Mouse (Mus musculus) adrenal gland, adult 18-20 months (tissue): ENCODE results near the gene Rcbtb2. TPM values are rescaled to one million over a fixed set of nuclear protein-coding genes. Genes with fewer than 3 reads are reported as not detected.

Experiments used
- DNase-seq, 2 experiments: peaks; one replicate each; pipeline ENCODE4 v3.0.0; 2021 to 2022; ENCODE audit warnings: low spot score in 2 of 2
- total RNA-seq, 2 experiments: library from RNA; stranded (reverse); gene quantifications; 1 replicate in 1 of 2; 2 replicates in 1 of 2; pipeline ENCODE4 v1.2.3; 2021

Rcbtb2 gene
- total RNA-seq, 2 experiments from 2014 or later: 29.5 to 51.1 TPM

GRCm38 (mm10) chr14:73181144-73181543 lies 58.3 kb downstream of the Rcbtb2 start:
- no peak for DNase-seq

DNA sequence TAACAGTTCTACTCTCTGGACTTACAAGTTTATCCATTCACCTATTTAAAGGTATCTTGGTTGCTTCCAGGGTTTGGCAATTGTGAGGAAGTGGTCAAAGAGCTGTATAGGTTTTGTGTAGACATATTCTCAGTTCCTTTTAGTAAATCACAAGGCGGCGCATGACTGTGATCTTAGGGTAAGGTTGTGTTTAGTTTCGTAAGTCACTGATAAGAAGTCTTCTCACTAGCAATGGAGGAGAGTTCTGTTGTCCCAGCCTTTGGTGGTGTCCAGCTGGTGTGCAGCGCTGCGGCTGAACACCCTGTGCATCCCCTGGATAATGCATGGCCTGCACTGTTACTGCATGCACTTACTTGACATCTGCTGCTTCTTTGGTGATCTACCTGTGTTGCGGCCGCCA lies 64.0 kb downstream of the Rcbtb2 start:
- no peak for DNase-seq

GRCm38 (mm10) chr14:73199058-73199457 lies 76.2 kb downstream of the Rcbtb2 start:
- DNase-seq: no peak

GRCm38 (mm10) chr14:73201447-73201846 lies 78.6 kb downstream of the Rcbtb2 start:
- no peak for DNase-seq

GRCm38 (mm10) chr14:73204016-73204415 lies 81.2 kb downstream of the Rcbtb2 start:
- no peak for DNase-seq

DNA sequence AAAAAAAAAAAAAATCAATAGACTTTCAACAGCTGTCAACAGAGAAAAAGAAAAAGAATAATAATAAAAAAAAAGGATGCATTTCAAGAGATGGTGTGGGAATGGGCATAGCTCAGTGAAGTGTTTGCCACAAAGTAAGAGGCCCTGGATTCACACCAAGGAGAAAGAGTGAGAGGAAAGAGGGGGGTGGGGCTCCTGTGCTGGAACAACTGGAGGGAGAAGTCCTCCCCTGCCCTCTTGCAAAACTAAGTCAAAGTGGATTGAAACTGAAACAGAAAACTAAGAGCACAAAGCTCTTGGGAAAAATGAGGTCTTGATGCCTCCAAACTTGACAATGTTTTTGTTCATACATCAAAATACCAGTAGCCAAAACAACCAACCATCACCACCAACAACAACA lies 86.4 kb downstream of the Rcbtb2 start:
- DNase-seq: no peak

- no peak for DNase-seq
Measured at GRCm38 (mm10) chr14:73210196-73210595, 87.4 kb downstream of the Rcbtb2 start.

- DNase-seq: no peak
Measured at GRCm38 (mm10) chr14:73211477-73211876, 88.6 kb downstream of the Rcbtb2 start.

GRCm38 (mm10) chr14:73217062-73217461 lies 94.2 kb downstream of the Rcbtb2 start:
- DNase-seq: no peak

GRCm38 (mm10) chr14:73222316-73222970 lies 99.6 kb downstream of the Rcbtb2 start:
- no peak for DNase-seq

DNA sequence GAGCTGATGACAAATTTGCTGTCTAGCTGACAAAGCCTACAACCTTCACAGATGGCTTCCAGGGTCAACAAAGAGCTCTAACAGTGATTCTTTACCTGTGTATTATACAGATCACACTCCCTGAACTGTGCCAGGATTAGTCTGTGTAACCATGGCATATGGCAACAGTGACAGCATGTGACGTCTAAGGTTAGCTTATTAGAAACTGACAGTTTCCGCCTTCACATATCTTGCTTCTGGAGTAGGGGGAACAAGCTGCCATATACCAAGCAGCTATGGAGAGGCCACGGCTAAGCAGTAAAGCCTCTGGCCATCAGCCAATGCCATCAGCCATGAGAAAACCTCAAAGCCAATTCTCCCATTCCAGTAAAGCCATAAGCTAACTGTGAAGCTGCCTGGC lies 103.5 kb downstream of the Rcbtb2 start:
- DNase-seq: no peak

DNA sequence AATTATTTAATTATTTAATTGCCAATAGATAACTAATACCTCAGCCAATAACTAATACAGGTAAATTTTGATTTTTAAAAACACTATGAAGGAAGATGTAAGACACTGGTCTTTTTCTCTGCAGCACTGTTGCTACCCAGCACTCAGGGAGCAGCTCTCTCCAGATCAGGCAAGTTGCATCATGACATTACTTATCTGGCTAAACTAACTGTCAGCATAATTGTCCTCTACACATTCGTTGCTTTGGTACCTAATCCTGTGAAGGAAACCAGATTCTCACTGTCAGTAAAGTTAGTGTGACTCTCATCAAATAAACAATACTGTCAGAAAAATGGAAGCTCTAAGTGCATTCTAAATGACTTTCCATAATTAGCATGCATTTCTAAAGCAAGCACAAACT lies 104.0 kb downstream of the Rcbtb2 start:
- DNase-seq: no peak

DNA sequence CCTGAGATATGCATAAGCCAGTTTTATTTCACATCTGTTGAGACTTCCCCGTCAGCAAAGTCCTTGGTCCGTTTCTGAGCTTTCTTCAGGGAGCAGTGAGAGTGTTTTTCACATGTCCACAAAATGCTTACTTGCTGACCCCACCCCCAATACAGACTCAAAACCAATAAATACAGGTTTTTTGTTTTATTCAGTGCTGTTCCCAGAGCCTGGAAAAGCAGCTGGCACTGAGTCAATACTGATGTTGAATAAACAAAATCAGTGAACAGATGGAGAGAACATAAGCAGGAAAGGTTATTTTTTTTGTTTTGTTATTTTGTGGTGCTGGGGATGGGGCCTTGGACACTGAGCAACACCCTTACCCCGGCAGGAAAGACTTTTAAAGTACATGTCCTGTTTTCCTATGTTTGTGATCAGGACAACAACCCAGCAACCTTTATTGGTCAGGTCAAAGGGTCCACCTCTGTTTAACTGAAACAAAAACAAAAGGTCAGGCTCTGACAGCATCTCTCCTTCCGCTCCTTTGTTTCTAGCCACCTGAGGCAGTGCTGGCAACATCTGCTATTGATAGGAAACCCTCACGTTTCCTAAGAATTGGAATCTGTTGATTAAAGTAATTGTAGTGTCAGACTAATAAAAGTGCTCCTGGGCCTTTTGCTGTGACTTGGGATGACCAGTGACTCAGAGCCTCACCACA lies 108.6 kb downstream of the Rcbtb2 start:
- no peak for DNase-seq

DNA sequence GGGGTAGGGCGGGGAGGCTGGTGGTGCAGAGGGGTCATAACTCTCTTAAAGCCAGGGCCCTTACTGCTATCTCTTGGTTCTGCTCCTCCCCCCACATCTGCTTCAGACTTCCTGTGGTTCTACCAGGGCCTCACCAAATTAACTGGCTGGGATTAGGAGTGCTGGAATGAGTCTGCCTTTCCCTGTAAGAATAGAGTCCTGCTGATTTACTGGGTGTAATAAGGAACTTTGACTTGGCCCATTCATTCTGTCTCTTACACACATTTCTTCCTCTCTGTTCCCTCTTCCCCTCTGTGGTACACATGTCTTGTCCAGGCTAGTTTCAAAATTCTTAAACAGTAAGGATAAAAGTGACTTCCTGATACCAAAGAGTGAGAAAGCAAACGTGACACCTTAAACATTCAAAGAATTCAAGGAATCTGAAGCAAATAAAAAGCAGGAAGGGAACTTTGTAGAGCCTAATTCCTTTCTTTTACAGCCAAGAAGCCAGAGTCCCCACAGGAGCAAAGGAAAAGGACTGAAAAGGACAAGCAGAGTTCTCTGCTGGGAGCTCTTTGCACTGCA lies 111.7 kb downstream of the Rcbtb2 start:
- no peak for DNase-seq

DNA sequence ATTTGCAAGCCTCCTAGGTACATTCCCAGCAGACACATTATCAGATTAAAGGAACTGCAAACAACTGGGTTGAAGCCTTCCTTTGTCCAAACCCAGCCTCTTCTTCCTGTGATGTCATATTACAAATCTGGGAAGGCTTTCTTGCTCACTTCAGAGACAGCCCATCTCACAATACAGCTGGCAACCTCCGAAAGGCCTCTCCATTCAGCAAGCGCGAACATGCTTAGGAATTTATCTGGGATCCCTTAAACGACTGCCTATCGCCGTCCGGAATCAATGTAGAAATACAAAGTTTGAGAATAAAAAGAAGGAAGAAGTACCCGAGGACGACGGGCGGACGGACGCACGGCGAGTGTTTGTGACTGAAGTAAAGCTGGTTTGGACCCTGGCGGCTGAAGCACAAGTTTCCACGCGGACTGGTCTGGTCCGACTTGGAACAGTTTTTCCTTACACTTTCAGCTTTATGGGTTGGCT lies 115.0 kb downstream of the Rcbtb2 start, which contains the start of gene Lpar6:
Gene Lpar6, plus strand, starts transcription at position 48 of the 474 bp plus-strand sequence.
- peak; percentile 59 to 63 for DNase-seq

DNA sequence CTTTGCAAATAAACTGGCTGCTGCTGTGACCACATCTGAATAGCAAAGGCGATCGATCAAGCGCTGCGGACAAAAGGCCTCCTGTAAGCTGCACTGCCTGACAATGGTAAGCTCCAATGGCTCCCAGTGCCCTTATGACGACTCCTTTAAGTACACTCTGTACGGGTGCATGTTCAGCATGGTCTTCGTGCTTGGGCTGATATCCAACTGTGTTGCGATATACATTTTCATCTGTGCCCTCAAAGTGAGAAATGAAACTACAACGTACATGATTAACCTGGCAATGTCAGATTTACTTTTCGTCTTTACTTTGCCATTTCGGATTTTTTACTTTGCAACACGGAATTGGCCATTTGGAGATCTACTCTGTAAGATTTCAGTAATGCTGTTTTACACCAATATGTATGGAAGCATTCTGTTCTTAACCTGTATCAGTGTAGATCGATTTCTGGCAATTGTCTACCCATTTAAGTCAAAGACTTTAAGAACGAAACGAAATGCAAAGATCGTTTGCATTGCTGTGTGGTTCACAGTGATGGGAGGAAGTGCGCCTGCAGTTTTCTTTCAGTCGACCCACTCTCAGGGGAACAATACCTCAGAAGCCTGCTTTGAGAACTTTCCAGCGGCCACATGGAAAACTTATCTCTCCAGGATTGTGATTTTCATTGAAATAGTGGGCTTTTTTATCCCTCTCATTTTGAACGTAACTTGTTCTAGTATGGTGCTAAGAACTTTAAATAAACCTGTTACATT lies 115.8 kb downstream of the Rcbtb2 start:
- peak; percentile 33 to 39 for DNase-seq

DNA sequence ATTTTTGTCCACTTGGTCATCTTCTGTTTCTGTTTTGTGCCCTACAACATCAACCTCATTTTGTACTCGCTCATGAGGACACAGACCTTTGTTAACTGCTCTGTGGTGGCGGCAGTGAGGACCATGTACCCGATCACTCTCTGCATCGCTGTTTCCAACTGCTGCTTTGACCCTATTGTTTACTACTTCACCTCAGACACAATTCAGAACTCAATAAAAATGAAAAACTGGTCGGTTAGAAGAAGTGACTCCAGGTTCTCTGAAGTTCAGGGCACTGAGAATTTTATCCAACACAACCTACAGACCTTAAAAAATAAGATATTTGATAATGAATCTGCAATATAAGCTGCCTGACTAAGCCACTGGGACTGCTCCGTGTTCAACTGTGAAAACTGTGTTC lies 116.5 kb downstream of the Rcbtb2 start:
- peak in 1 of 2 experiments; percentile 14 for DNase-seq

GRCm38 (mm10) chr14:73239857-73240256 lies 117.0 kb downstream of the Rcbtb2 start:
- DNase-seq: no peak

DNA sequence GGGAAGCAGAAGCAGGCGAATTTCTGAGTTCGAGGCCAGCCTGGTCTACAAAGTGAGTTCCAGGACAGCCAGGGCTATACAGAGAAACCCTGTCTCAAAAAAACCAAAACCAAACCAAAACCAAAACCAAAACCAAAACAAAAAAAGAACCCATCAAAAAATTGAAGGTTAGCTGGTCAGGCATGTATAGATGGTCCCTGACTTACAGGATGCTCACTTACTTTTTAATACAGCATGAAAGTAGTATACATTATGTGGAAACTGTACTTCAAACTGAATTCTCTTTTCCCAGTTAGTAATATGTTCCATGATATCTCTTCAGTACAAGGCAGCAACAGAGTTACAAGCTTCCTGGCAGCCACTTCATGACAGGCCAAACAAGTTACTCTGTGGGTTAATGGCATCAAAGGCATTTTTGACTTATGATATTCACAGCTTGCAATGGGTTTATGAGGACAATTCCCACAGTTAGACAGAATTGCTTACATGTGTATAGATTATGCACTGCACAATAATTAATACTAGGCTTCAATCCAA lies 121.3 kb downstream of the Rcbtb2 start:
- DNase-seq: no peak

DNA sequence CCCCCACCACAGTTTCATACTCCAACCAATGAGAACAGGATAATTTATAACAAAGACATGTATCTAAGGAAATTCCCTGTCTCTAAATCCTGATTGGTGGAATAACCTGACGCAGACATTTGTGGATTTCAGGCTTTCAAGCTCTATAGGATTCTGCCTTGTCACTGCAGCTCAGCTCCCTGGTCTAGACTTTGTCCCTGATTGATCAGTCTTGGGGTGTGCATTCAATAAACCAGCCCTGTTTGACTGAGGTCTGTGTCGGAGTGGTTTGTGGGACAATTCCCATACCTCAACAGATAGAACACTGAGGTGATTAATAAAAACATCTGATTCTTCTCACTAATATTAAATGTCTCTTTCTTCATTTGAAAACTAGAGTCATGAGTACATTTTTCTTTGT lies 127.2 kb downstream of the Rcbtb2 start:
- no peak for DNase-seq

- no peak for DNase-seq
Measured at GRCm38 (mm10) chr14:73252276-73252675, 129.4 kb downstream of the Rcbtb2 start.
